Mouse (Mus musculus): ENCODE measurements around the gene Csmd2.

DNA sequence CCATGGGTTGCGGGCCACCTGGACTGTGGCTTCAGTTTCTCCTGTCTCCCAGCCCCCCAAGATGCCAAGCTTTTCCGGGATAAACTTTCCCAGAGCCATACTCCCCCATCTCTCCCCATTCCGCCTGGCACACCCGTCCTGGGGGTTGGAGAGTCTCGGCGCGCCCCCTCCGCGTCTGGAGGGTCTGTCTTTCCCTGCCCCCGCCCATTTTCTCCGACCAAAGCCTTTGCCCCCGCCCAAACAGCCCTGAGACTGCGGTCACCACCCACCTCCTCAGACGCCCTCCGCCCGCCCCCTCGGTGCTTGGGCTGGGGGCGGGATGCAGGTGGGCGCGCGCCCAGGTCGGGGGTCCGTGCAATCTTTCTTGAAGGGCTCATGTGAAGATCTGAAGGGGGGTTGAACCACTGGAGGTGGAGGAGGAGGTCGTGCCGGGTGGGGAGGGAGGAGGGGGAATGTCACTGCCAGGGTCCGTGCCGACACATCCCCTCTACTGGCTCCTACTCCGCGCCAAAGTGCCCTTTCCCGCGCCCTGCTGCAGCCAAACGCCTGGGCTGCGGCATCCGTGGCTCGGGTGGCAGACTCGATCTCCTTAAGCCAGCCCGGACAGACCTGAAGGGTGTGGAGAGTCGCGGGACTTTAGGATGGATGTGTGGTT lies 996 bp downstream of the Csmd2 start:
- TF ChIP-seq CTCF (IDR thresholded peaks at IDR 0.05; ENCODE audit: low read depth) (no peak), EP300 (IDR thresholded peaks at IDR 0.05; ENCODE audit: low read depth) (no peak)

Measured in liver, postnatal 0 days (tissue).